Mouse (Mus musculus): ENCODE data around the gene Itgb2l. TPM values are rescaled to one million over a fixed set of nuclear protein-coding genes. Genes with fewer than 3 reads are reported as not detected.

Itgb2l gene
- total and polyA plus RNA-seq, 3 experiments = not detected

Other genes with a start within 250 kb of the Itgb2l start
- 10 to 100 TPM; 25.1 to 30.0 TPM for gene Sh3bgr, start 243.2 kb downstream of the Itgb2l start, total RNA-seq (2021)
- gene Sh3bgr, start 243.2 kb downstream of the Itgb2l start, polyA plus RNA-seq (2012; rRNA removed) = 2.4 and 3.3 TPM in 2 replicates
- gene B3galt5, start 207.8 kb downstream of the Itgb2l start, total RNA-seq (2021) = under 1 TPM; 0.14 to 0.45 TPM
- gene B3galt5, start 207.8 kb downstream of the Itgb2l start, polyA plus RNA-seq (2012; rRNA removed) = 0.03 and 0.04 TPM in 2 replicates
- gene Pcp4, start 24.0 kb upstream of the Itgb2l start, total RNA-seq (2021) = 1 to 10 TPM; 5.3 to 5.8 TPM
- 0.26 TPM in 1 of 2 replicates, not detected in the other for gene Pcp4, start 24.0 kb upstream of the Itgb2l start, polyA plus RNA-seq (2012; rRNA removed)